Mouse (Mus musculus) gastrocnemius, postnatal 25 days (tissue): Measurements from ENCODE around the gene Brms1. TPM values are rescaled to one million over a fixed set of nuclear protein-coding genes. Genes with fewer than 3 reads are reported as not detected.
"Not testable (repeated sequence)": the region's sequence is repeated elsewhere in the genome, so short reads cannot be mapped to it uniquely, and the experiment has no call there.

ENCODE experiments used
- DNase-seq: peaks from one replicate; pipeline ENCODE4 v3.0.0; 2022
- long read RNA-seq, 2 experiments: library from polyadenylated mRNA; stranded (forward); transcript quantifications; one replicate each; pipeline ENCODE4 v2.0.0; 2021
- total RNA-seq, 2 experiments: library from RNA; stranded (reverse); gene quantifications; 1 replicate in 1 of 2; 2 replicates in 1 of 2; pipeline ENCODE4 v1.2.3; 2021

The Brms1 gene
- total RNA-seq, result 10 to 100 TPM; 11.6 to 12.6 TPM
- long read RNA-seq, experiment 1, transcript Brms1-201 (10 exons, 1,388 nt), result major isoform, 14 of 16 reads
- long read RNA-seq, experiment 1, partial matches to known transcripts, result 0 of 16 reads
- long read RNA-seq, experiment 1, other reads (novel, unspliced or antisense), result 1 of 16 reads
- long read RNA-seq, experiment 2, transcript Brms1-201 (10 exons, 1,388 nt), result major isoform, 14 of 16 reads
- long read RNA-seq, experiment 2, partial matches to known transcripts, result 1 of 16 reads
- long read RNA-seq, experiment 2, other reads (novel, unspliced or antisense), result 1 of 16 reads

- DNase-seq, result peak; percentile 88
Observed at GRCm38 (mm10) chr19:5040862-5041523, at the start of gene Brms1. TSS of gene Brms1 (plus strand) at chr19:5041354.

- DNase-seq, result no peak
Observed at GRCm38 (mm10) chr19:4992371-4992770, 48.8 kb upstream of the Brms1 start.

GRCm38 (mm10) chr19:4992904-4993303 is 48.2 kb upstream of the Brms1 start:
- DNase-seq, result peak; percentile 85

- DNase-seq, result no peak
Observed at GRCm38 (mm10) chr19:4994043-4994442, 47.1 kb upstream of the Brms1 start.

- no peak for DNase-seq
Observed at GRCm38 (mm10) chr19:4999445-5000140, 41.6 kb upstream of the Brms1 start.

GRCm38 (mm10) chr19:5001666-5002406 is 39.3 kb upstream of the Brms1 start:
- peak; percentile 48 for DNase-seq

GRCm38 (mm10) chr19:5003644-5004043 is 37.5 kb upstream of the Brms1 start:
- DNase-seq, result not testable (repeated sequence)

- no peak for DNase-seq
Observed at GRCm38 (mm10) chr19:5004925-5005324, 36.2 kb upstream of the Brms1 start.

GRCm38 (mm10) chr19:5013138-5013537 is 28.0 kb upstream of the Brms1 start:
- DNase-seq, result no peak

- DNase-seq, result no peak
Observed at GRCm38 (mm10) chr19:5014961-5015398, 26.2 kb upstream of the Brms1 start.

GRCm38 (mm10) chr19:5016221-5016742 is 24.9 kb upstream of the Brms1 start:
- DNase-seq, result no peak

GRCm38 (mm10) chr19:5016782-5017181 is 24.4 kb upstream of the Brms1 start:
- DNase-seq, result peak; percentile 26

- DNase-seq, result no peak
Observed at GRCm38 (mm10) chr19:5017611-5018010, 23.5 kb upstream of the Brms1 start.

GRCm38 (mm10) chr19:5018191-5018590 is 23.0 kb upstream of the Brms1 start:
- no peak for DNase-seq

GRCm38 (mm10) chr19:5021416-5021815 is 19.7 kb upstream of the Brms1 start:
- DNase-seq, result no peak

- DNase-seq, result peak; percentile 92
Observed at GRCm38 (mm10) chr19:5023621-5024479, 17.3 kb upstream of the Brms1 start, which contains the start of gene Slc29a2. TSS of gene Slc29a2 (plus strand) at chr19:5023860.

GRCm38 (mm10) chr19:5026111-5026510 is 15.0 kb upstream of the Brms1 start:
- no peak for DNase-seq

GRCm38 (mm10) chr19:5032686-5033085 is 8.5 kb upstream of the Brms1 start:
- DNase-seq, result no peak

- no peak for DNase-seq
Observed at GRCm38 (mm10) chr19:5036577-5036976, 4.6 kb upstream of the Brms1 start.

- DNase-seq, result peak; percentile 59
Observed at GRCm38 (mm10) chr19:5037678-5038571, 3.2 kb upstream of the Brms1 start.
